Mouse (Mus musculus): ENCODE measurements around the gene Abcf3. TPM values are rescaled to one million over a fixed set of nuclear protein-coding genes. Genes with fewer than 3 reads are reported as not detected.

Gene Abcf3
- total and polyA plus RNA-seq, 3 experiments = 48.6 to 98.0 (median 55.7) TPM

- DNase-seq (ENCODE audit: extremely low read depth) = no peak
- H3K27ac ChIP-seq (ENCODE audit: insufficient read depth, low read depth) = no peak overlapping the region
- no peaks in the 10 kb centered on the region for H3K27me3 ChIP-seq (replicated peaks)
- no peak overlapping the region for H3K9ac ChIP-seq (ENCODE audit: insufficient read depth, low read depth)
- H3K4me3 ChIP-seq (replicated peaks in 1 of 3; ENCODE audit: low read depth in 2 of 3, low read length in 2 of 3, poor library complexity in 1 of 3) = no peak overlapping the region
- H3K9me3 ChIP-seq (replicated peaks; ENCODE audit: low read length) = no peaks in the 10 kb centered on the region
- H3K36me3 ChIP-seq (replicated peaks in 1 of 2; ENCODE audit: control insufficient read depth in 1 of 2, insufficient read depth in 1 of 2, low read length in 1 of 2) = peaks cover 70 to 96% of the 10 kb centered on the region in 2 experiments
- H3K4me1 ChIP-seq (ENCODE audit: control insufficient read depth in 1 of 2, insufficient read depth in 2 of 2) = no peaks in the 10 kb centered on the region
- H3K4me2 ChIP-seq (ENCODE audit: insufficient read depth, low read depth, poor library complexity, severe bottlenecking) = no peak overlapping the region
- in situ Hi-C loops (cut with MboI; ENCODE audit: low pct_ligation_motif_present, low pct_unique_long_range_greater_than_20kb, low sequenced_read_pairs) = no loop called here
- dilution Hi-C loops (cut with MboI; ENCODE audit: extremely low pct_ligation_motif_present, extremely low pct_unique_long_range_greater_than_20kb, low sequenced_read_pairs) = no loop called here
- H3K79me2 ChIP-seq (replicated peaks; ENCODE audit: control insufficient read depth, extremely low read depth, insufficient read depth, poor library complexity, severe bottlenecking) = no peaks in the 10 kb centered on the region
- no peak for TF ChIP-seq JUND (conservative IDR thresholded peaks at IDR 0.05; ENCODE audit: low read depth, low read length)
- TF ChIP-seq EP300 (IDR thresholded peaks at IDR 0.05; ENCODE audit: low read length) = no peak
- TF ChIP-seq BHLHE40 (IDR thresholded peaks at IDR 0.05; ENCODE audit: low read depth, low read length) = no peak
- no peak for TF ChIP-seq ETS1 (conservative IDR thresholded peaks at IDR 0.05; ENCODE audit: low read depth, low read length)
- no peak for TF ChIP-seq NELFE (IDR thresholded peaks at IDR 0.05; ENCODE audit: low read depth, low read length)
- no peak for TF ChIP-seq MAZ (IDR thresholded peaks at IDR 0.05; ENCODE audit: low read depth, low read length)
- TF ChIP-seq ZKSCAN1 (IDR thresholded peaks at IDR 0.05; ENCODE audit: borderline replicate concordance, low read depth, low read length) = no peak
- TF ChIP-seq TBP (conservative IDR thresholded peaks at IDR 0.05; ENCODE audit: low read depth, low read length) = no peak
- no peak for TF ChIP-seq SIN3A (IDR thresholded peaks at IDR 0.05; ENCODE audit: low read length)
- TF ChIP-seq RCOR1 (conservative IDR thresholded peaks at IDR 0.05; ENCODE audit: low read depth, low read length) = no peak
These were observed 19.6 kb upstream of the Abcf3 start for GRCm38 (mm10) chr16:20528779-20529178.

GRCm38 (mm10) chr16:20529375-20529774 is 19.0 kb upstream of the Abcf3 start:
- Histone ChIP-seq H3K27me3 (replicated peaks) (no peaks in the 10 kb centered on the region), H3K9me3 (replicated peaks; ENCODE audit: low read length) (no peaks in the 10 kb centered on the region), H3K27ac (ENCODE audit: insufficient read depth, low read depth) (no peak overlapping the region), H3K4me3 (replicated peaks in 1 of 3; ENCODE audit: low read depth in 2 of 3, low read length in 2 of 3, poor library complexity in 1 of 3) (no peak overlapping the region), H3K79me2 (replicated peaks; ENCODE audit: control insufficient read depth, extremely low read depth, insufficient read depth, poor library complexity, severe bottlenecking) (no peaks in the 10 kb centered on the region), H3K4me2 (ENCODE audit: insufficient read depth, low read depth, poor library complexity, severe bottlenecking) (no peak overlapping the region), H3K9ac (ENCODE audit: insufficient read depth, low read depth) (no peak overlapping the region), H3K4me1 (ENCODE audit: control insufficient read depth in 1 of 2, insufficient read depth in 2 of 2) (no peaks in the 10 kb centered on the region), H3K36me3 (replicated peaks in 1 of 2; ENCODE audit: control insufficient read depth in 1 of 2, insufficient read depth in 1 of 2, low read length in 1 of 2) (peaks cover 64 to 90% of the 10 kb centered on the region in 2 experiments)
- dilution Hi-C loops (cut with MboI; ENCODE audit: extremely low pct_ligation_motif_present, extremely low pct_unique_long_range_greater_than_20kb, low sequenced_read_pairs) (no loop called here), in situ Hi-C loops (cut with MboI; ENCODE audit: low pct_ligation_motif_present, low pct_unique_long_range_greater_than_20kb, low sequenced_read_pairs) (no loop called here)
- no peak for DNase-seq (ENCODE audit: extremely low read depth)
- TF ChIP-seq CHD1 (IDR thresholded peaks at IDR 0.05; ENCODE audit: low read depth, low read length) (no peak), TCF12 (IDR thresholded peaks at IDR 0.05; ENCODE audit: low read depth, low read length) (no peak), POLR2A (IDR thresholded peaks at IDR 0.05; ENCODE audit: low read depth, low read length) (no peak), UBTF (IDR thresholded peaks at IDR 0.05; ENCODE audit: low read depth, low read length) (no peak), GABPA (IDR thresholded peaks at IDR 0.05; ENCODE audit: insufficient replicate concordance, low read depth, low read length) (no peak), MAX (IDR thresholded peaks at IDR 0.05; ENCODE audit: low read length) (no peak), JUN (IDR thresholded peaks at IDR 0.05; ENCODE audit: insufficient read depth, low read depth, low read length) (no peak), RAD21 (IDR thresholded peaks at IDR 0.05; ENCODE audit: low read depth, low read length) (no peak), NELFE (IDR thresholded peaks at IDR 0.05; ENCODE audit: low read depth, low read length) (no peak), MEF2A (IDR thresholded peaks at IDR 0.05; ENCODE audit: borderline replicate concordance, low read depth, low read length) (no peak), ZC3H11A (IDR thresholded peaks at IDR 0.05; ENCODE audit: low read depth, low read length) (no peak), USF1 (IDR thresholded peaks at IDR 0.05; ENCODE audit: low read depth, low read length) (no peak), HCFC1 (IDR thresholded peaks at IDR 0.05; ENCODE audit: low read depth, low read length) (no peak), CHD2 (IDR thresholded peaks at IDR 0.05; ENCODE audit: low read length) (no peak), MAFK (IDR thresholded peaks at IDR 0.05; ENCODE audit: insufficient replicate concordance, low read length) (no peak), EP300 (IDR thresholded peaks at IDR 0.05; ENCODE audit: low read length) (no peak), POLR2AphosphoS2 (IDR thresholded peaks at IDR 0.05; ENCODE audit: low read depth, low read length) (no peak), ZMIZ1 (IDR thresholded peaks at IDR 0.05; ENCODE audit: low read depth, low read length) (no peak), JUND (conservative IDR thresholded peaks at IDR 0.05; ENCODE audit: low read depth, low read length) (no peak), ELF1 (IDR thresholded peaks at IDR 0.05; ENCODE audit: low read depth, low read length) (no peak)
